Mouse (Mus musculus) hindbrain, embryonic 11.5 days (tissue): ENCODE data around the gene Faah. TPM values are rescaled to one million over a fixed set of nuclear protein-coding genes. Genes with fewer than 3 reads are reported as not detected.

ENCODE experiments used
- ATAC-seq: fragments of 200-750 bp; cut with Nextera tagmentation; 2 replicates; pipeline ENCODE4 v1.8.0; 2017; ENCODE audit warnings: mild to moderate bottlenecking, moderate TSS enrichment, moderate library complexity; ENCODE audit not compliant: low FRiP score
- DNase-seq: peaks from one replicate; pipeline ENCODE4 v3.0.0-alpha.2; 2015; ENCODE audit warnings: low spot score
- H3K27ac ChIP-seq: fragments of 300-500 bp; sonication (generic); 2 replicates; pipeline ENCODE4 v1.5.1; 2014; ENCODE audit warnings: mild to moderate bottlenecking, low read depth, low read length
- H3K27me3 ChIP-seq: fragments of 300-500 bp; sonication (generic); 2 replicates; pipeline ENCODE4 v1.6.1; 2014; ENCODE audit warnings: mild to moderate bottlenecking, low read length, moderate library complexity, mixed read lengths; ENCODE audit not compliant: control insufficient read depth, insufficient read depth
- H3K36me3 ChIP-seq: fragments of 300-500 bp; sonication (generic); 2 replicates; pipeline ENCODE4 v1.6.1; 2014; ENCODE audit warnings: mild to moderate bottlenecking, low read length, moderate library complexity, mixed read lengths; ENCODE audit not compliant: control insufficient read depth, insufficient read depth
- H3K4me1 ChIP-seq: fragments of 300-500 bp; sonication (generic); replicated peaks from 2 replicates; pipeline ENCODE4 v1.6.1; 2014; ENCODE audit warnings: low read length, mixed read lengths; ENCODE audit not compliant: control insufficient read depth, insufficient read depth
- H3K4me2 ChIP-seq: fragments of 300-500 bp; sonication (generic); replicated peaks from 2 replicates; pipeline ENCODE4 v1.6.1; 2014; ENCODE audit warnings: mild to moderate bottlenecking, low read depth, low read length
- H3K4me3 ChIP-seq: fragments of 300-500 bp; sonication (generic); 2 replicates; pipeline ENCODE4 v1.5.1; 2014; ENCODE audit warnings: low read depth, low read length
- H3K9ac ChIP-seq: fragments of 300-500 bp; sonication (generic); 2 replicates; pipeline ENCODE4 v1.6.1; 2014; ENCODE audit warnings: low read depth, low read length
- H3K9me3 ChIP-seq: fragments of 300-500 bp; sonication (generic); 2 replicates; pipeline ENCODE4 v1.6.1; 2016; ENCODE audit warnings: low read length; ENCODE audit not compliant: control insufficient read depth
- WGBS: fragments of 180-500 bp; shearing (Covaris S2); extraction: QIAGEN DNeasy Blood & Tissue Kit; methylation state at CpG from one replicate; pipeline ENCODE4 v1.1.7; 2014; 5-methylcytosine and 5-hydroxymethylcytosine counted together
- polyA plus RNA-seq: library from polyadenylated mRNA; unstranded; fragments of >200 nt; fragmentation: Nextera tagmentation; extraction: Ambion mirVana; gene quantifications from 2 replicates; pipeline ENCODE4 v1.2.1, GENCODE M21; 2014

The Faah gene
- polyA plus RNA-seq, 1 experiment from 2014 or later, result 3.9 TPM

DNA sequence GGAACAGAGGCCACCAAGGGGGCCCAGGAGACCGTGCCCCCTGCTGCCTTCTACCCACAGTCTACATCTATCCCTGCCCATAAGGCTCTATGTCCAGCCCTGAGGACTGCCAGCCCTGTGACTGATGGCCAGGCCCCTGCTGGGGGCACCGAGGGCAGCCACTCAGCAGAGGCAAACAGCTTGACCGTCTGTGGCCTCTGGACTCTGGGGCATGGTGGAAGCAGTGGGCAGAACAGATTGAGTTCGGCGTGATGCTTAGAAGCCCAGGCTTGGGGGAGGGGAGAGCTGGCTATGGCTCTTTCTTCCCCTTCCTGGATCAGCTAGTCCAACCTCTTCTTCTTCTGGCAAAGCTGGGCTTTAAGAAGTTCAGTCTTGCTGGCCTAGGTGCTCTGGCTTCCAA lies 64.2 kb downstream of the Faah start:
- Histone ChIP-seq H3K36me3 (no peaks in the 10 kb centered on the region), H3K4me1 (peaks cover 4% of the 10 kb centered on the region; the same call in 1 of the 2 replicates), H3K27ac (no peak overlapping the region), H3K9me3 (no peaks in the 10 kb centered on the region), H3K27me3 (peaks cover 58% of the 10 kb centered on the region), H3K4me3 (no peak overlapping the region), H3K4me2 (no peak overlapping the region), H3K9ac (no peak overlapping the region)
- DNase-seq (no peak), ATAC-seq (0 out of 2 replicates have a peak, but pooled peaks have one; percentile 23)
- 12% methylated on average over 5 of the region's 5 CpGs for WGBS

DNA sequence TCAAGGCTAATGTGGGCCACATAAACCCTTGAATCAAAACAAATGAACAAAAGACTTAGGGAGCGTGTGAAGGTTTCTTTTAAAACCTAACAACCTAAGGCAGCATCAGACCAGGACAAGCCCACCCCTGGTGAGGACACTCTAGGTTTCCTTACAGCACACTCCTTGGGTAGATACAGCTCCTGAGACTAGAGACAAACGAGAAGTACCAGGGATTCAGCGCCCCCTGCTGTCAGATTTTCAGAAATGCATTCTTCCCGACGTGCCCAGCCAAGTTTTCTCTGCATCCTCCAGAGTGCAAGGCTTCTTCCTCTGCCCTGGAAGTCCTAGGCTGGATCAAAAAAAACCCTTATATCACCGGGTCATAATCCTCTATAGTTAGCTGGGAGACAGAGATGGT lies 65.0 kb downstream of the Faah start:
- no peaks in the 10 kb centered on the region for H3K9me3 ChIP-seq
- no peak overlapping the region for H3K9ac ChIP-seq
- H3K36me3 ChIP-seq, result no peaks in the 10 kb centered on the region
- ATAC-seq (no peak), DNase-seq (peak; percentile 80)
- 13% methylated on average over 6 of the region's 6 CpGs for WGBS
- H3K27me3 ChIP-seq, result peaks cover 58% of the 10 kb centered on the region
- H3K4me2 ChIP-seq, result no peak overlapping the region
- peaks cover 4% of the 10 kb centered on the region; the same call in 1 of the 2 replicates for H3K4me1 ChIP-seq
- no peak overlapping the region for H3K4me3 ChIP-seq
- no peak overlapping the region for H3K27ac ChIP-seq

DNA sequence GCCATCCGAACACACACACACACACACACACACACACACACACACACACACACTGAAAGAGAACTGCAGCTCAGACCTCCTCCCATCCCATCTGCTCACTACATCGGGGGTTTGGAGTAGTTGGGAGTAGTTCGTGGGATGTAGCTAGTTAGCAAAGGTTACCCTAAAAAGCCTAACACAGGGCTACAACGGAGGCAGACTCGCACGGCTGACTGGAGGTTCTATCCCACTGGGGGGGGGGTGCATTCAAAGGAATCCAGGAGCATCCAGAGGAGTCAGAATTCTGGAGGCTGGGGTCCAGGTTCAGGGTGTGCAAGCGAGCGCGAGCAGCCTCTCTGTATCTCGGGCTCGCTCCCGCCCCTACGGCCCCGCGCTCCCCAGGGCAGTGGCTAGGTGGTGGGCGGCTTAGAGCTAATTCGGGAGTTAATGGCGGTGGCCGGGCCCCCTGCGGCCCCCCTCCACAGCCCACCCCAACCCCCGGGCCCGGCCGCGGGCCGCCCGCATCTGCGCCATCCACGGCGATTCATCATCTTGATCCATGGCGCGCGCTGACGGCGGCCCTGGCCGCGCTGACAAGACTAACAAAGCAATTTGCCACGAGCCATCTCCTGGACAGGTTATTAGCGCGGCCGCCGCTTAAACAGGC lies 73.9 kb downstream of the Faah start:
- H3K27me3 ChIP-seq, result peaks cover 80% of the 10 kb centered on the region
- no peaks in the 10 kb centered on the region for H3K9me3 ChIP-seq
- H3K4me3 ChIP-seq, result peak overlapping the region; percentile 27
- WGBS, result under 1% methylated on average over 39 of the region's 41 CpGs
- H3K4me2 ChIP-seq, result peak overlapping the region; percentile 45
- no peak overlapping the region for H3K9ac ChIP-seq
- H3K4me1 ChIP-seq, result 0 out of 2 replicates have a peak, but pooled peaks cover 6% of the 10 kb centered on the region
- DNase-seq (peak; percentile 69), ATAC-seq (peak; percentile 78)
- no peaks in the 10 kb centered on the region for H3K36me3 ChIP-seq
- H3K27ac ChIP-seq, result no peak overlapping the region

DNA sequence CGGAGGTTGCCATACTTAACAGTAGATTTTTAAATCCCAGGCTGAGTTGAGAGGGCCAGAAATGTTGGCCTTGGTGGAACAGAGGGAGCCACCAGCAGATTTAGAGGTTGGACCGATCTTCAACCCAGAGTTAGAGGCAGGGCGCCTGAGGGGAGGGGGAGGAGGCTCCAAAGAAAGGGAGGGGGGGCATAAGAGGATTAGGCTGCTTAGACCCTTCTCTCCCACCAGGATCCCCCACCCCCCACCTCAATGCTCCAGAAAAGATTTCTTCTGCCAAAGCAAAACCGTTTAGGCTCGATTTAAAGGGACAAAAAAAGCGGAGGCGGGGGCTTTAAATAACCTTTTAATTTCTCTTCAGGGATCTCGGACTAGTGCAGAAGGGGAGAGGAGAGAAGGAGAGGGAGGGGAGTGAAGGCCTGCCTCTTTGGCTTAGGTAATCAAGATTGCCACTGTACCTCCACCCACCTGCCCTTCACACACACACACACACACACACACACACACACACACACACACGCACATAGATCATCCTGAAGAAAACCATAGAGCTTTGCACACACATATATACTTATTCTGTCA lies 76.4 kb downstream of the Faah start:
- H3K27me3 ChIP-seq, result peaks cover 97% of the 10 kb centered on the region
- H3K27ac ChIP-seq, result no peak overlapping the region
- DNase-seq, result no peak
- H3K9me3 ChIP-seq, result no peaks in the 10 kb centered on the region
- no peaks in the 10 kb centered on the region for H3K36me3 ChIP-seq
- WGBS, result 7% methylated on average over 9 of the region's 9 CpGs
- no peak overlapping the region for H3K4me2 ChIP-seq
- no peak overlapping the region for H3K9ac ChIP-seq
- no peak for ATAC-seq
- no peak overlapping the region for H3K4me3 ChIP-seq
- peaks cover 15% of the 10 kb centered on the region for H3K4me1 ChIP-seq

DNA sequence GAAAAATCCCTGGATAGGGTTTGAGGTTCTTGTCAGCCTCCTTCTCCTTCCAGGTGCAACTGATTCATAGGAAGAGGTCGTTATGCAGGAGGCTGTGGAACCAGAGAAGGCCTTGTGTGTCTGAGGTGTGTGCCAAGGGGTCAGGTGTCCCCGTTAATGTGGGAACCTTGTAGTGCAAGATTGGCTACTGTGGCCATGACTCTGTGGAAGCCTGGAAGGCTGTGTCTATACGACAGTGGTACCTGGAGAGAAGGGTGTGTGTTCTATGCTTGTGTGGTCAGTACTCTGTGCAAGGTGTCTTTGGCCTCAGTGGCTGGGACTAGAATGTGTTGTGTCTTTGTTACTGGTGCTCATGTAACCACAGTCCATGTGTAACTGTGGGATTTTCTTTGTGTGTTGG lies 77.0 kb downstream of the Faah start:
- Histone ChIP-seq H3K4me3 (no peak overlapping the region), H3K9ac (no peak overlapping the region), H3K27me3 (peaks cover 97% of the 10 kb centered on the region), H3K4me2 (no peak overlapping the region), H3K27ac (no peak overlapping the region), H3K4me1 (peaks cover 21% of the 10 kb centered on the region), H3K9me3 (no peaks in the 10 kb centered on the region), H3K36me3 (no peaks in the 10 kb centered on the region)
- no peak for DNase-seq
- 4% methylated on average over 3 of the region's 3 CpGs for WGBS
- ATAC-seq, result no peak

DNA sequence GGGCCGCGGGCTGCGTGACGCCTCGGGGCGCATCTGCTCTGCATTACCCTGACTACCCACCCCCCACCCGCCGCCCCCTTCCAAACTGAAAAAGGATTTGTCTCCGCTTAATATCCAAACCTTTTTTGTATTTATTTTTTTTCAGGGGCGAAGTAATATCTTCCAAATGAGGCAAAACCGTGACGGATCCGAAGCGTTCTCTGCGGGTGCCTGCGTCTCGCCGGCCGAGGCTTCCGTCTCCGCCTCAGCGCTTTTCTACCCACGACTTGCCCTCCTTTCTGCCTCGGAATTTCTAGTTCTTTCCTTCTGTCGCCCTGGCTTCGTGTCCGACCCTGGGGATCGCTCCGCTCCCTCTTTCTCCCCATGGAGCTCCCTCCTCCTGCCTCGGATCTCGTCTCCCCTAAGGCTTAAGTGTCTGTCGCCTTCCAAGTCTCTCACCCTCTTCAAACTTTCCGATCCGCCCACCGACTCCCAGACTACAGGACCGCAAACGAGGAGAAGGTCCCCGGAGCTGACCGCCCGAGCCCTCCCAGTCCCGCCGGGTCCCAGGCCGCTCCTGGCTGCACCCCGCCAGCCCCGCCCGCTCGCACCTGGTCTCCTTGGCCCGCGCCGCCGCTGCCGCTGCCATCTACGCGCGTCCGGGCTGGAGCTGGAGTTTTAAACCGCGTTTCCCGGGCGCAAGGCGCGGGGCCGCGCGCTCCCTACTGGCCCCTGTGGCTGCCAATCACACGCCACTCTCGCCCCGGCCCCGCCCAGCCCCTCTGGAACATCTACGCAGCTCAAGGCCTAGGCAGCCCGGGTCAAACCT lies 78.2 kb downstream of the Faah start, which contains the start of gene Dmbx1:
Dmbx1 (minus strand) TSS at position 632 of the 808 bp plus-strand sequence.
- H3K27me3 ChIP-seq, result peaks cover 96% of the 10 kb centered on the region
- peak within 1 kb of the TSS; percentile 71 for H3K4me2 ChIP-seq
- under 1% methylated on average over 70 of the region's 71 CpGs for WGBS
- DNase-seq, result peak; percentile 80
- H3K4me3 ChIP-seq, result peak within 1 kb of the TSS; percentile 38
- H3K9me3 ChIP-seq, result no peaks in the 10 kb centered on the region
- H3K4me1 ChIP-seq, result peaks cover 21% of the 10 kb centered on the region
- H3K9ac ChIP-seq, result no peak within 1 kb of the TSS
- peak; percentile 64 for ATAC-seq
- H3K36me3 ChIP-seq, result no peaks in the 10 kb centered on the region
- H3K27ac ChIP-seq, result no peak within 1 kb of the TSS

DNA sequence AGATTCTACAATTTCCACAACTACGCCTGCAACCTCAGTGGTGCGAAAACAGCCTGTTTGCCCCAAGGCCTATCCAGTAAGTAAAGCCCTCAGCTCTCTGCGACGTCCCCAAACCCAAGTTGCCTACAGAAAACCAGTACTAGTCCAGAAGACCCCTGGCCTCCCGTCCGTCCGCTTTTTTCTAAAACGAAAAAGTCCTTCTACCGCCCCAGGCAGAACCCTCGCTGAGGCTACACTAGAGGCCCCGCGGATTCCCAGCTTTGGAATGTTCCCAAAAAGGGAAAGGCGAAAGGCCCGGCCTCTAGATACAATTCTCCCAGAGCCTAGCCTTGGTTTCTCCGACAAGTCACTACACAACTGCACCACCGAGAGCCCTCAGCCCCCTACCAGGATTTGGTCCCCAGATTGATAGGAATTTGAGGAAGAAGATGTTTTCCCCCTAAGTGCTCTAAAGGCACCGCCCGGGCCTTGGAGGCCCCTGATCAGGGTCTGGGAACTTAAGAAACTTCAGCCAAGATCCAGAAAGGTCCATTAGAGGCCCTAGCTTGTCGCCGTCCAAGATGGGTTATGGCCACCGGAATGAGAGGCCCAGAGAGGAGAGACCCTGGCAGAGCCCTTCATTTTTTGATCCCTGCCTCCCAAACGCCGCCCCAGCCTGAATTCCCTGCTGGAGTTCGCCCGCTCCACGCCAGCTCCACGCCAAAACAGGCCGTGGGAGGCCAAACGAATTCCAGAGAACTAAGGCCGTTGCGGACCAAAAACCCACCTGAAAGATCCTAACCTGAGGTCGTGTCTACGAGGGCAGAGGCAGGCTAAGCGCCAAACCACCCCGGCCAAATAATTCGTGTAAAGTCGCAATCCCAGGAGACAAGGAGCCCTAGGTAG lies 79.2 kb downstream of the Faah start:
- no peaks in the 10 kb centered on the region for H3K36me3 ChIP-seq
- ATAC-seq, result no peak
- no peak overlapping the region for H3K27ac ChIP-seq
- H3K4me1 ChIP-seq, result peaks cover 21% of the 10 kb centered on the region
- 1% methylated on average over 37 of the region's 37 CpGs for WGBS
- no peak overlapping the region for H3K9ac ChIP-seq
- H3K4me2 ChIP-seq, result peak overlapping the region; percentile 71
- no peaks in the 10 kb centered on the region for H3K9me3 ChIP-seq
- peak overlapping the region; percentile 38 for H3K4me3 ChIP-seq
- peaks cover 96% of the 10 kb centered on the region for H3K27me3 ChIP-seq
- peak; percentile 71 for DNase-seq
